Mouse (Mus musculus) testis, adult 2 months (tissue): ENCODE results near the gene Dok7. TPM values are rescaled to one million over a fixed set of nuclear protein-coding genes. Genes with fewer than 3 reads are reported as not detected.

Experiments used
- H3K27ac ChIP-seq: fragments of 200-500 bp; 2 replicates; pipeline ENCODE4 v1.5.1; 2012; ENCODE audit warnings: low read depth, low read length; ENCODE audit not compliant: control insufficient read depth, insufficient read depth
- H3K27me3 ChIP-seq: fragments of 200-500 bp; 2 replicates; pipeline ENCODE4 v1.6.1; 2012; ENCODE audit warnings: mild to moderate bottlenecking, low read length, moderate library complexity; ENCODE audit not compliant: control insufficient read depth, insufficient read depth
- H3K36me3 ChIP-seq: fragments of 200-500 bp; 2 replicates; pipeline ENCODE4 v1.6.1; 2012; ENCODE audit warnings: mild to moderate bottlenecking, low read length; ENCODE audit not compliant: control insufficient read depth, insufficient read depth
- H3K4me1 ChIP-seq: fragments of 200-500 bp; 2 replicates; pipeline ENCODE4 v1.6.1; 2012; ENCODE audit warnings: low read length; ENCODE audit not compliant: control insufficient read depth, insufficient read depth
- H3K4me3 ChIP-seq: fragments of 200-500 bp; 2 replicates; pipeline ENCODE4 v1.5.1; 2012; ENCODE audit warnings: low read depth, mild to moderate bottlenecking, low read length, moderate library complexity, mixed read lengths; ENCODE audit not compliant: control insufficient read depth
- CTCF ChIP-seq: fragments of 200-500 bp; IDR thresholded peaks from 2 replicates; pipeline ENCODE4 v1.5.1; 2012; ENCODE audit warnings: low read depth, mild to moderate bottlenecking, inconsistent platforms, low read length, moderate library complexity; ENCODE audit not compliant: control insufficient read depth, insufficient read depth, insufficient replicate concordance
- POLR2A ChIP-seq: fragments of 200-500 bp; IDR thresholded peaks from 2 replicates; pipeline ENCODE4 v1.6.1; 2012; ENCODE audit warnings: low read depth, mild to moderate bottlenecking, inconsistent platforms, low read length, moderate library complexity; ENCODE audit not compliant: control insufficient read depth
- polyA plus RNA-seq: library from polyadenylated mRNA; depleted of rRNA; stranded (reverse); fragments of >200 nt; gene quantifications from 2 replicates; pipeline ENCODE4 v1.2.3, GENCODE M21; 2012

Gene Dok7
- polyA plus RNA-seq, 1 experiment = 10.6 TPM

- Histone ChIP-seq H3K27ac (no peak overlapping the region), H3K36me3 (no peaks in the 10 kb centered on the region), H3K27me3 (no peaks in the 10 kb centered on the region), H3K4me1 (peaks cover 2% of the 10 kb centered on the region; the same call in 1 of the 2 replicates), H3K4me3 (no peak overlapping the region)
- no peak for TF ChIP-seq POLR2A
- TF ChIP-seq CTCF = no peak
These were observed 61.9 kb downstream of the Dok7 start for GRCm38 (mm10) chr5:35118418-35118817.

DNA sequence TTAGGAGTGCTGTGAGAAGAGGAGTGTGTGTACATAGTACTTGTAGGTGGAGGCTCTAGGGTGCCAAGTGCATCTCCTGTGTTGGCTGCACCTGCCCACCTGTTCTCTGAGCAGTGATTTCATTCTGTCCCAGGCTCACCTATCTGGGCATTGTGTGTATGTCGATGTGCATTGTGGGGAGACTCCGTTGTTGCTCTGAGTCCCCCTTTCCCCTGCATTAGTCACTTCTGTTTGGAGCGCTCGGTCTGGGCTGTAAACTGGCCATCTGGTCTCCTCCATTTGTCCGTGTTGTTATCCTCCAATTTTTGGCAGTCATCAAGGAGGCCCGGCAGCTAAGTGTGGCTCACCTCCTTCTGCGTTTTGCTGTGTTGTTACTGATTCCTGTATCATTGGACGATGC, 63.5 kb downstream of the Dok7 start:
- Histone ChIP-seq H3K27ac (no peak overlapping the region), H3K4me3 (no peak overlapping the region), H3K36me3 (no peaks in the 10 kb centered on the region), H3K27me3 (no peaks in the 10 kb centered on the region), H3K4me1 (peaks cover 2% of the 10 kb centered on the region; the same call in 1 of the 2 replicates)
- TF ChIP-seq CTCF (no peak), POLR2A (no peak)

DNA sequence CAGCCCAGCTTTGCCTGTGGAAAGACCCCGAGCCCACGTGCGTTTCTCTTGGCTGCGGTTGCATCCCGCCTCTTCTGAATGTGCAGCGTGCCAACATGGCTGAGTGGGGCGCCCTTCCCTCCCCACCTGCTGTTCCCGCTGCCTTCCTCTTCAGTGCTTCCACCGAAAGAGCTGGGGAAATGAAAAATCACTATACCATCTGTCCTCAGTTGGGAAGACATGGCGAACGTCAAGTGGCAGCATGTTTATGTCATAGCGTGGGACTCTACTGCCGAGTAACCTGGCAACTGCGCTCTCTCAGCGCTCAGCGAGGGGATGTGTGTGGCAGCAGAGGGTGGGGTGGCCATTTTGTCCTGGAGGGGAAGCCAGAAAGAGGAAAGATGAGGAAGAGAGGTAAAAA, 72.6 kb downstream of the Dok7 start:
- Histone ChIP-seq H3K4me1 (peaks cover 4% of the 10 kb centered on the region; the same call in 1 of the 2 replicates), H3K27ac (no peak overlapping the region), H3K4me3 (no peak overlapping the region), H3K27me3 (no peaks in the 10 kb centered on the region), H3K36me3 (no peaks in the 10 kb centered on the region)
- TF ChIP-seq POLR2A (no peak), CTCF (no peak)

GRCm38 (mm10) chr5:35129767-35130191, 73.2 kb downstream of the Dok7 start:
- no peak for TF ChIP-seq CTCF
- no peak for TF ChIP-seq POLR2A
- Histone ChIP-seq H3K36me3 (no peaks in the 10 kb centered on the region), H3K4me3 (no peak overlapping the region), H3K27ac (no peak overlapping the region), H3K4me1 (peaks cover 4% of the 10 kb centered on the region; the same call in 1 of the 2 replicates), H3K27me3 (no peaks in the 10 kb centered on the region)

DNA sequence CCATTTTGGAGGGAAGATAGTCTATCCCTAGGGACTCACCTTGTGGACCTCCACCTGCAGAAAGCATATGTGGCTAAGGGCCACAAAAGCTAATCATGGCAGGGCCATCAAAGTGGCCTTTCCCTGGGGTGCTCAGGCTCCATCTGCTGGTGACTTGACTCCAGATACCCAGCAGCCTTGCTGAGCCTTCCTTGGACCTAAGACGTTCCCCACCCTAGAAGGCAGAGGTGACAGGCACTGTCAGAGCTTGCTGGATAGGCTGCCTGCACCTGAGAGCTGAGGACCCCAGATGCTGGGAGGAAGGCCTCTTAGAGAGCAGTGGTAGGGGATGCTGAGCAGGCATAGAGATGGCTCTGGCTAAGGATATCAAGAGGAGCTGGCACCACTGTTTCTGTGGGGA, 74.7 kb downstream of the Dok7 start:
- Histone ChIP-seq H3K4me3 (no peak overlapping the region), H3K27ac (no peak overlapping the region), H3K36me3 (no peaks in the 10 kb centered on the region), H3K4me1 (peaks cover 4% of the 10 kb centered on the region; the same call in 1 of the 2 replicates), H3K27me3 (no peaks in the 10 kb centered on the region)
- no peak for TF ChIP-seq POLR2A
- TF ChIP-seq CTCF = peak; percentile 32; the same call in 1 of the 2 replicates

GRCm38 (mm10) chr5:35131773-35132172, 75.2 kb downstream of the Dok7 start:
- Histone ChIP-seq H3K27me3 (no peaks in the 10 kb centered on the region), H3K4me3 (no peak overlapping the region), H3K36me3 (no peaks in the 10 kb centered on the region), H3K4me1 (peaks cover 4% of the 10 kb centered on the region; the same call in 1 of the 2 replicates), H3K27ac (no peak overlapping the region)
- TF ChIP-seq POLR2A (no peak), CTCF (peak; percentile 80)

DNA sequence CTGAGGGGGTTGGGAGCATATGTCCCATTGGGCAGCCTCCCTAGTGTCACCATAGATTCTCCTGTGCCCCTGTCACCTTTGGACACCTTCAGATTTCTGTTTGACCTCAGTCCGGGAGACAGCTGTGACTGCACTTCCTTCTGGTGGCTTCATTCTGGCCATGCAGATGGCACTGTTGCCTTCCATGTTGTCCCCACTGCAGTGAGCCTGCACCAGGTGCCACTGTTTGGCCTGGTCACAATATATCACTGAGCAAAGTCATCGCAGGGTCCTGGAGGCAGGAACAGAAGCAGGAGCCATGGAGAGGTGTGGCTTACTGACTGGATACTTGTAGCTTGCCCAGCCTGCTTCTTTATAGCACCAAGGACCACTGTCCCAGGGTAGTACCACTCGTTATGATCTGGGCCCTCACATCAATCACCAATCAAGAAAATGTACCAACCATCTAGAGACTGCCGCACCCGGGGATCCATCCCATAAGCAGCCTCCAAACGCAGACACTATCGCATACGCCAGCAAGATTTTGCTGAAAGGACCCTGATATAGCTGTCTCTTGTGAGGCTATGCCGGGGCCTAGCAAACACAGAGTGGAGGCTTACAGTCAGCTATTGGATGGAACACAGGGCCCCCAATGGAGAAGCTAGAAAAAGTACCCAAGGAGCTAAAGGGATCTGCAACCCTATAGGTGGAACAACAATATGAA, 75.9 kb downstream of the Dok7 start:
- Histone ChIP-seq H3K4me1 (peaks cover 4% of the 10 kb centered on the region; the same call in 1 of the 2 replicates), H3K27me3 (no peaks in the 10 kb centered on the region), H3K27ac (no peak overlapping the region), H3K36me3 (no peaks in the 10 kb centered on the region), H3K4me3 (no peak overlapping the region)
- TF ChIP-seq POLR2A = no peak
- no peak for TF ChIP-seq CTCF
